Mouse (Mus musculus) spleen, postnatal 10 days (tissue): Measurements from ENCODE around the gene Mms19.

Experiments
- DNase-seq, 2 experiments: peaks; one replicate each; pipeline ENCODE4 v3.0.0; 2021 to 2022; ENCODE audit warnings: low spot score in 2 of 2

The Mms19 gene

DNA sequence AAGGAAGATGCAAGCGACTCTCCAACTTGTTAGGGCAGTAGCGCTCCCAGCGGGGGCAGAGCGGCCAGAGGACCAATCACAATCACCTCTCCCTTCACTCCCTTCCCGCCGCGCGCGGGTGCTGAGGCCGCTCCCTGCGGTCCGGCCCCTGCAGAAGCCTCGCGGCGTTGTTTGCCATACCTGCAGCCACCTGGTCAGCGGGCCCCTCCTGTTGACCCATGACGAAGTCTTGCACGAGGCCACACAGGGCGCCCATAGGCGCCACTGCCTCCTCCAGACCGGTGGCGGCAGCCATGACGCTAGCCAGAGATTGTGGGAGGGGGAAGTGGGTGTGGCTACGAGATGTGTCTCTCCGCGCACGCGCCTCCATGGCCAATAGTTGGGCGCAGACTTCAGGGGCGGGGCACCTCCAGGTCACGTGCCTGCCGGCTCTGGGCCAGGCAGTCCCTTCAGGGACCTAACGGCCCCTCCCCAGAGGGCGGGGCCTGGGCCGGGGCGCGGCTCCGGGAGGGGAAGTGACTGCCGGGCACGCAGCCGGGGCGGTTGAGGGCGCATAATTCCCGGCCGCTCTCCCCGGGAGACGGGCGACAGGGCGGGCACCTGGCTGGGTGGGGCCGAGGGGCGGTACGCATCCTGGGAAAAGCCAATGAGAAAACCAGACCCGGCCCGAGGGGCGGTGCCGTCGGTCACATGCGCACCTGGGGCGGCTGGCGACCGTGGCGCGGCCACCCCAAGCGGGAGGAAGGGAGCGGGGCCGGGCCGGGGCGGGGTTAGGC is at the start of gene Mms19:
TSS of gene Mms19 (minus strand) at position 339 of the 776 bp plus-strand sequence.
- DNase-seq, result peak; percentile 97 to 99

DNA sequence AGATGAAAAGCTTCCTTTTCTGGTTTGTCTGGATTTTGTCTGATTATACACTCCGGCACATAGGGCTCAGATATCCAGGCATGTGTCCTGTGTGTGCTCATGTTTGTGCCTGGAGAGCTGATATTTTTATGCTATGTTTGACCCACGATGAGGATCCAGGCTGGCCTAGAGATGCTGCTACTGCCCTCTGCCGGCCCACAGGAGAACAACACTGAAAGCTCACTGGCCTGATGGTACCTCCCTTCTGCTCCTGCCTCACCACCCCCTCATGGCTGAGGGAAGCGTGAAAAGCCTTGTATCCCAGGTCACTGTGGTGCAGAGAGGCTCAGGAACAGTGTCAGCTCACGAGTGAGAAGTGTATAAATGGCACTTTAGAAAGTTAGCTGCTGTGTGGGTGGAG is 45.2 kb upstream of the Mms19 start:
- peak; percentile 64 to 82 for DNase-seq

- no peak for DNase-seq
Measured at GRCm38 (mm10) chr19:42022542-42022848, 41.5 kb upstream of the Mms19 start.

- no peak for DNase-seq
Measured at GRCm38 (mm10) chr19:42021681-42022541, 41.0 kb upstream of the Mms19 start.

GRCm38 (mm10) chr19:42019011-42019522 is 38.1 kb upstream of the Mms19 start:
- DNase-seq, result no peak

DNA sequence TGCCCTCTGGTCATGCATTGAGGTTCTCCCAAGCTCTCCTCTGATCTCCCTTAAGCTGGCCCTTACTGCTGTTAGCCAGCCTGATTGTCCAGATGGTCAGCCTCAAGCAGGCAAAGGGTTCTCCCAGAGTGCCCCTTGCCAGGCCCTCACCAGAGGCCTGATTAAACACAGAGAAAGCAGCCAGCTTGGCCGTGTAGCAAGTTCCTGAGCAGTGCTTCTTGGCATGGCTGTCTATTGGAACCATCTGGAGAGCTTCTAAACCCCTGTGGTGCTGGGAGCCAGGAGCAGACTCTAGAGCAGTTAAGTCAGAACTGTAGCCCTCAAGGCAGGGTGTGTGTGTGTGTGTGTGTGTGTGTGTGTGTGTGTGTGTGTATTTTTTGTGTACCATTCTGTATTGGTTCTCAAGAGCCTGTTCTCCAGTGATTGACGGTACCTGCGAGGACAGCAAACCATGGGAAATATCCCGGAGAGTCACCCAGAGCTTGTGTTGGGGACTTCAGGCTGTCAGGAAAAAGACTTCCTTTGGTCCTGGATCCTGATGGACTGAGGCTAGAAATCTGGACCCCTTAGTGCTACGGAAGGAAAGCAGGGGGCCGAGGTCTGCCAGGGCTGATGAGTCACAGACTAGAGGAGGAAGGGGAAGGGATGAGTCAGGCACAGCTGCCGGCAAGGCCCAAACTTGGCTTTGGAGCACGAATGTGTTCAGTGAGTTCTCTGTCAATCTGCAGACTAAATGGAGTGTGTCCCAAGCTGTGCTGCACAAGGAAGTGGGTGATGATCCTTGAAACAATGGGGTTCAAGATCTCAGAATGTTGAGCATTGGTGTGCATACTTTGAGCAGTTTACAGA is 36.7 kb upstream of the Mms19 start:
- DNase-seq, result no peak

DNA sequence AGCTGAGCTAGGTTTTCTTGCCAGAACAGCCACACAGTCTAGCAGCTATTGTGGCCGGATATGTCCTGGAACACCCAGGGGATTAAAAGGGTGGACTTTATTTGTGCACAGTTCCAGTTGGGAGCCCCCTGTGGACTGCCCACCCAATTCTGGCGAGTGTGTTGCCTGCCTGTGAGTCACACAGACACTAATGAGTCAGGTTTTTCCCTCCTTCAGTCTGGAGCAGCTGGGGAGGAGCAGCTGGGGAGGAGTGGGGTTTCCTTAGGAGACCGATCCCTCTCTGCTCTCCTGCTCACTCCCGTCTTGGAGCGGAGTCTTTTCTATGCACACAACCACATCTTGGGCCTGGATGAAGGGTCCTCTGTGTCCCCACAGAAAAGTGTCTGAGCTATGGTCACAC is 35.9 kb upstream of the Mms19 start:
- DNase-seq, result no peak

GRCm38 (mm10) chr19:42016251-42016650 is 35.3 kb upstream of the Mms19 start:
- no peak for DNase-seq

- DNase-seq, result no peak
Measured at GRCm38 (mm10) chr19:42015001-42015400, 34.0 kb upstream of the Mms19 start.

- no peak for DNase-seq
Measured at GRCm38 (mm10) chr19:42014231-42014825, 33.4 kb upstream of the Mms19 start.

- DNase-seq, result no peak
Measured at GRCm38 (mm10) chr19:42011123-42011522, 30.2 kb upstream of the Mms19 start.

DNA sequence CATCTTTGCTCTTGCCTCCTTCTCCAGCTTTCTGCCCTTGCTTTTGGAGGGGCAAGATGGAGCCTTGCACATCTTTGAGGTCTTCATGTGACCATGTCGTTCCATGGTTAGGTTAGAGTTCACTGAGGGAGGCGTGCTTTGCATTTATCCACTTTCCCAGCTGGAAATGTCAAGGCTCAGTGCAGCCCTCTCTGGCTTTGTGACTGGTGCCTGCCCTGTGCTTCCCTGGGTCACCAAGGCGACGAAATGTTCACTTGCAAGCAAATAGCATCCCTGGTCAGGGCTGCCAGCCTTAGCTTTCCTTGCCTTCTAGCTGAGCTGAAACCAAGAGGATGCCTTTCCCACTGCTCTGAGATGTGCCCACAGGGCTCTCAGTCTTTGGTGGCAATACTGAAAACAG is 29.5 kb upstream of the Mms19 start:
- no peak for DNase-seq

- DNase-seq, result no peak
Measured at GRCm38 (mm10) chr19:42009067-42009466, 28.1 kb upstream of the Mms19 start.

DNA sequence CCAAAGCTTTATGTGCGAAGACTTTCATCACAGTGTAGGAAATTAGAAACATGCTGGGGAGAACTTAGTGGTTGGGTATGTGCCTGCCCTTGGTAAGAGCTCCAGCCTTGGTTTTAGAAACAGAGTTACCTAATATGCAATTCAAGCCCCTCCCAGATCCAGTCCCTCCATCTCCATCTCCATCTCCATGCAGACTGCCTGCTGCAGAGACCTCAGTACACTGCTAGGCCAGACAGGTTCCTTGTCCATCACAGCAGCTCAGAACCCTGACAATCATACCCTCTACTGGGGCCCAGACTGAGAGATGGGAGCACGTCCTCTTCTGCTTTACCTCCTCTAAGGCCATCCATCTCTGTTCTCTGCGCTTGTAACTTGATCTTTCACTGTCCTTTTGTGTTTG is 27.6 kb upstream of the Mms19 start:
- no peak for DNase-seq

DNA sequence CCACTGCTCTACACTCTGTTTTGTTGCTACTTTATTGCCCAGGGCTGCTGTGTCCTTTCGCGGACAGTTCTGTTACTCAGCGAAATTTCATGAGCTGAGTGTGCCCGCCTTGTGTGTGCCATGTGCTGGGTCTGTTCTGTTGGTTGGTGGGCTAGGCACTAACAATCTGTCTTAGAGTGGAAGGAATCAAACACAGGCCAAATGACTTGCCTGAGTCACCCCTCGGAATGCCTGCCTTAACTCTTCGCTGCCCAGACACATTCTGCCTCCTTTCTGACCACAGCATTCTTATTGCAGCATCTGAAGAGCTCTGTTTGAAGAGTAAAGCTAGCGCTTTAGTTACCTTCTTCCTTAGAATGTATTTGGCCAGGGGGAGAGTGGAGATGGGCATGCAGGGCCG is 25.6 kb upstream of the Mms19 start:
- DNase-seq, result no peak

GRCm38 (mm10) chr19:42005616-42006015 is 24.7 kb upstream of the Mms19 start:
- DNase-seq, result peak in 1 of 2 experiments; percentile 28

- DNase-seq, result no peak
Measured at GRCm38 (mm10) chr19:42004258-42004657, 23.3 kb upstream of the Mms19 start.

DNA sequence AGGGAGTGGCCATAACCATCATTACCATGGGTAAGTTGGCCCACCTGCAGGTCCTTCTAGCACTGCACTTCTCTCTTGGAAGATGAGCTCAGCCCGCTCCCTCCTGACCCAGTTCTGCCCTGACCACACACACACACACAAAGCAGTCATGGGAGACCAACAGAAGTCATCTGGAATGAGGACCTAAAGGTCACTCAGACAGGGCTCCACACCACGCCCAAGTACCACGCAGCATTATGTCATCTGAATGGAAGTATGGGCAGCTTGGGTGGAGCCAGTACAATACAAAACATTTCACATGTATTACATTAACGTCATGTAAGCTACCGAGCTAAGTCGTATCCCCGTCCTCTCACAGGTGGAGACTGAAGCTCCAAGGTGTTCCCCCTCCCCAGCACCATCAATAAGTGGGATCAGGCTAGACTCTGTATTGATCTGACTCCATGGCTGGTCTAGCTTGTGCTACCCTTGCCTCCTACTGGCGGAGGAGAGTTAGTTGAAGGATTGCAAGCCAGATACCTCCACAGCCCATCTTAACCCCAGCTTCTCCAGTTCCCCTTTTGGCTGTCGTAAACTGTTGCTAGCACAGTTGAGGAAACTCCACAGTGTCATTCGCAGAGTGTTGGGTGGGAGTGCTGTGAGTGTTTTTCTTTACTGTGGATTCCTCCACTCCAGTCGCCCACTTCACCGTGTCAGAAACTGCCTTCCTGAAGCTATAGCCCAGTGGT is 20.5 kb upstream of the Mms19 start:
- DNase-seq, result no peak

DNA sequence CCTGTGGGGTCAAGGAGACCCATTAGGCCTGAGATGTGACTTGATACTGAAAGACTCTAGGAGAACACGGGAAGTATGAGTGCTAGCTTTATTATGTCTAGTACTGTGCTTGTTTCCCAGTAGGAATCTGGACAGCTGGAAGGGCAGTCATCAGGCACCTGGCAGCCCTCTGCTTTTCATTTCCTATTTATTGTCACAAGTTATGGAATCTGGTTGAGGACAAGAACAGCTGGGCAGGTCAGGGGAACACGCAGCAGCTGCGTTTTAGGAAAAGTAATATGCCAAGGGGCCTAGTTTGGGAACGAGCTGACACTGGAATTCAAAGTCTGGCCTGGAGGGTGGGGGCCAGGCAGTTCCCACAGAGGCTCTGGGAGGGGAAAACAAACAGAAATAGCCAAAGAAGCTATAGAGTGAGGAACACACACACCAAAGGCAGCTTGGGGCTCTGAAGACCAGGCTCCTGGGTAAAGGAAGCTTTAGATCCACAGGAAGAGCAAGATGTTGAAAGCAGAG is 19.5 kb upstream of the Mms19 start:
- DNase-seq, result no peak

- no peak for DNase-seq
Measured at GRCm38 (mm10) chr19:41999688-42000283, 18.8 kb upstream of the Mms19 start.
